Mouse (Mus musculus) liver, embryonic 11.5 days (tissue): ENCODE measurements around the gene Atrn. TPM values are rescaled to one million over a fixed set of nuclear protein-coding genes. Genes with fewer than 3 reads are reported as not detected.
A peak's percentile ranks its signal among the peaks of the same experiment; 100 is the strongest.

ENCODE experiments used
- ATAC-seq: fragments of 200-750 bp; cut with Nextera tagmentation; replicated peaks from 2 replicates; pipeline ENCODE4 v1.8.0; 2017; ENCODE audit warnings: moderate number of reproducible peaks, mild to moderate bottlenecking, moderate TSS enrichment, moderate library complexity; ENCODE audit not compliant: low FRiP score
- DNase-seq: peaks from one replicate; pipeline ENCODE4 v3.0.0-alpha.2; 2017; ENCODE audit warnings: low spot score
- H3K27ac ChIP-seq: fragments of 300-500 bp; sonication (generic); 2 replicates; pipeline ENCODE4 v1.5.1; 2014; ENCODE audit warnings: mild to moderate bottlenecking, low read depth, low read length, control low read depth
- H3K27me3 ChIP-seq: fragments of 300-500 bp; sonication (generic); replicated peaks from 2 replicates; pipeline ENCODE4 v1.6.1; 2014; ENCODE audit warnings: low read length, mixed read lengths; ENCODE audit not compliant: control insufficient read depth, insufficient read depth
- H3K36me3 ChIP-seq: fragments of 300-500 bp; sonication (generic); 2 replicates; pipeline ENCODE4 v1.6.1; 2014; ENCODE audit warnings: mild to moderate bottlenecking, low read length, moderate library complexity, mixed read lengths; ENCODE audit not compliant: control insufficient read depth, insufficient read depth
- H3K4me1 ChIP-seq: fragments of 300-500 bp; sonication (generic); replicated peaks from 2 replicates; pipeline ENCODE4 v1.6.1; 2014; ENCODE audit warnings: low read length, mixed read lengths; ENCODE audit not compliant: control insufficient read depth, insufficient read depth
- H3K4me2 ChIP-seq: fragments of 300-500 bp; sonication (generic); 2 replicates; pipeline ENCODE4 v1.6.1; 2014; ENCODE audit warnings: mild to moderate bottlenecking, control low read depth, moderate library complexity
- H3K4me3 ChIP-seq: fragments of 300-500 bp; sonication (generic); 2 replicates; pipeline ENCODE4 v1.5.1; 2014; ENCODE audit warnings: low read depth, low read length, control low read depth
- H3K9ac ChIP-seq: fragments of 300-500 bp; sonication (generic); 2 replicates; pipeline ENCODE4 v1.6.1; 2014; ENCODE audit warnings: low read depth, low read length, control low read depth
- H3K9me3 ChIP-seq: fragments of 300-500 bp; sonication (generic); 2 replicates; pipeline ENCODE4 v1.6.1; 2016; ENCODE audit warnings: low read length, inconsistent platforms, mixed read lengths; ENCODE audit not compliant: control insufficient read depth
- WGBS: fragments of 180-500 bp; shearing (Covaris S2); extraction: QIAGEN DNeasy Blood & Tissue Kit; methylation state at CpG from one replicate; pipeline ENCODE4 v1.1.7; 2014; 5-methylcytosine and 5-hydroxymethylcytosine counted together
- microRNA-seq: library from miRNA; unstranded; fragments of <30 nt; microRNA quantifications from one replicate; pipeline ENCODE4, GENCODE M21; 2017; ENCODE audit warnings: borderline number of aligned reads
- polyA plus RNA-seq: library from polyadenylated mRNA; unstranded; fragments of >200 nt; fragmentation: Nextera tagmentation; extraction: Ambion mirVana; gene quantifications from 2 replicates; pipeline ENCODE4 v1.2.1, GENCODE M21; 2014

Atrn gene
- polyA plus RNA-seq, 1 experiment from 2014 or later = 7.0 TPM

DNA sequence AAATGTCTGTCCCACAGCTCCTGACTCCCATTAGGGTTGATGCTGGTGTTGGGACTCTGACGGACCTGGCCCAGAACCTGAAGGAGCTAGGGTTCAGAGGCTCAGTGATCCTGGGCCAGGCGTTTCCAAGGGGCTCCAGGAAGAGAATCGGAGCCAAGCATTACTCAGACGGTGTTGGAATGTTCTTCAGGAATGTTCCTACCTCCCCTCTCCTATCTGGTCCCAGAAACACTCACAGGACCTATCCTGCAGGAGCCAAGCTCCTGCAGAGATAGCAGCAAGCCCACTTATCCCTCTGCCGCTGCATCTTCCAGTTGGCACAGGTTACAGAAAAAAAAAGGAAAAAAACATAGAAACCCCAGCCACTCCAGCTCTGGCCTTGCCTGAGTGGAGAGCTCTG is 155.3 kb downstream of the Atrn start:
- Histone ChIP-seq H3K27ac (no peak overlapping the region), H3K9ac (no peak overlapping the region), H3K4me3 (no peak overlapping the region), H3K36me3 (no peaks in the 10 kb centered on the region), H3K4me1 (peaks cover 5% of the 10 kb centered on the region; the same call in 1 of the 2 replicates), H3K9me3 (no peaks in the 10 kb centered on the region), H3K27me3 (peaks cover 53% of the 10 kb centered on the region), H3K4me2 (no peak overlapping the region)
- 48% methylated on average over 5 of the region's 5 CpGs for WGBS
- no peak for ATAC-seq
- DNase-seq = no peak

DNA sequence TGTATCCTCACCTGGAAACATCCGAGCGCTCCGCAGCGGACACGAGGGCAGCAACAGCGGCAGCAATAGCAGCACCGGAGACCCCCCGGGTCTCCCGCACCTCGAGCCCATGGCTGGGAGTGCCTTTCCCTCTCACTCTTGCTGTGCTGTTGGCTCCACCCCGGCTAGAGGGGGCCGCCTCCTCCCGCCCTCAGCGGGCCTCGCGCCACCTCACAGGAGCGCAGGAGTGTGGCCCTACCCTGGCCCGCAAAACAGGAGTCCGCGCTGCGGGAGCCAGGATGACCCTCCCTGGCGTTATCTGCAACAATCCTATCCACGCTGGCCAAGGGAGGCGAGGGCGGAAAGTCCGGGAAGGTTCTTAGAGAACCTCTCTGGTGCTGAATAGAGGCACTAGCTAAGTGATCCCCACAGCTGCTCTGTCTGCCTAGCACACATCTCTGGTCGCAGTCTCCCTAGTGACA is 157.1 kb downstream of the Atrn start, which contains the start of gene Adam33:
Adam33 (minus strand) TSS at position 411 of the 461 bp plus-strand sequence.
- H3K4me1 ChIP-seq = peaks cover 5% of the 10 kb centered on the region; the same call in 1 of the 2 replicates
- 6% methylated on average over 24 of the region's 27 CpGs for WGBS
- no peaks in the 10 kb centered on the region for H3K36me3 ChIP-seq
- H3K9me3 ChIP-seq = no peaks in the 10 kb centered on the region
- H3K27me3 ChIP-seq = peaks cover 53% of the 10 kb centered on the region
- H3K9ac ChIP-seq = no peak within 1 kb of the TSS
- DNase-seq (no peak), ATAC-seq (no peak)
- H3K27ac ChIP-seq = no peak within 1 kb of the TSS
- peak within 1 kb of the TSS; percentile 60 for H3K4me2 ChIP-seq
- peak within 1 kb of the TSS; percentile 26 for H3K4me3 ChIP-seq

DNA sequence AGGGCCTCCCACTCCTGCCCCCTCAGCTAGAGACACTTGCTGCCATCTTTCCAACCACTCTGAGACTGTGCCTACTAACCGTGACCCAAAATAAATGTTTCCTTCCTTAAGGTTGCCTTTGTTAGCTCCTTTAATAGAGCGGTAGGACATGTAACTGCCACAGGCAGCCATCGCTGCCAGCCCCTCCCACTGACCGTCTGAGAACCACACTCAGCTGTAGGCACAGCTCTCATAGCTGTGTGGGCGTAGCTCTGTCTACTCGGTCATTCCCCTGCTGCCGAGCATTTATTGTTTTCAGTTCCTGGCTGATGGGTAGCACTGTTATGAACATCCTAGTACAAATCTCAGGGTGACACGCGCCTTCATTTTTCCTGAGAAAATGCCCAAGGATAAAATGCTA is 160.0 kb downstream of the Atrn start:
- no peaks in the 10 kb centered on the region for H3K9me3 ChIP-seq
- 67% methylated on average over 9 of the region's 9 CpGs for WGBS

DNA sequence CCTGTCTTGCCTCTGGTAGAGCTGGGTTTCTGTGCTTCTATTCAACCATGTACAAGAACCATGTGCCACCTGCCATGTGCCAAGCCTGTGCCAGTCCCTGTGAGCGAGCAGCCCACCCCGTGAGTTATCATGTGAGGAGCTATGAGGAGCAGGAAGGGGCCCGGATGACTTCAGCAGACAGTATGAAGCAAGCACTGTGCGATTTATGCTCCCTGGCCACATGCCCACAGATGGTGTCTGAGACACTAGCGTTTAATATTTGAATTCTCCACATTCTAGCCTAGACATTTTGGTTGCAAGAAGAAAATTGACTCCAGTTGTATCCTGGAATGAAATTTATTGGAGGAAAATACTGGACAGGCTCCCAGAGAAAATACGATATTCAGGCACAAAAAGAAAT is 161.2 kb downstream of the Atrn start:
- peaks cover 41% of the 10 kb centered on the region for H3K27me3 ChIP-seq
- DNase-seq (no peak), ATAC-seq (no peak)
- no peak overlapping the region for H3K4me2 ChIP-seq
- H3K4me3 ChIP-seq = no peak overlapping the region
- no peak overlapping the region for H3K27ac ChIP-seq
- 65% methylated on average over 6 of the region's 6 CpGs for WGBS
- H3K9ac ChIP-seq = no peak overlapping the region
- H3K36me3 ChIP-seq = no peaks in the 10 kb centered on the region
- H3K4me1 ChIP-seq = peaks cover 5% of the 10 kb centered on the region; the same call in 1 of the 2 replicates
- no peaks in the 10 kb centered on the region for H3K9me3 ChIP-seq

More for the DNA sequence above, 160.0 kb downstream of the Atrn start:
- no peak for DNase-seq
- no peak for ATAC-seq
- Histone ChIP-seq H3K36me3 (no peaks in the 10 kb centered on the region), H3K4me1 (peaks cover 5% of the 10 kb centered on the region; the same call in 1 of the 2 replicates), H3K4me3 (no peak overlapping the region), H3K9ac (no peak overlapping the region), H3K27ac (no peak overlapping the region), H3K4me2 (no peak overlapping the region), H3K27me3 (peaks cover 50% of the 10 kb centered on the region)

DNA sequence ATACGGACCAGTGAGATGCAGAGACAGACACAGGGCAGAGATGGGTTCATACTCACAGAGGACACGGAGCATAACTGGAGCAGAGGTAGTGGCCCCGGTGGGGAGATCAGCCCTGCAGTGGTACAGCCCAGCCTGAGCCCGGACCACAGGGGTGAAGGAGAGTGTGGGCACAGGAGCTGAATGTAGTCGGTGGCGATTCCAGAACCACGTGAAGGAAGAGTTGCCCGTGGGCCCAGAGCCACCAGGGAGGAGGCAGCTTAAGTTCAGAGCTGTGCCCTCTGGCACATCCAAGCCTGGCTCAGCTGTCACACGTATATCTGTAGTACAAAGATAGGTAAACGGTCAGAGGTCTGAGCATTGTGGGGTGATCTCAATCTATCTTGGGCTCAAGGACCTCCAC is 166.2 kb downstream of the Atrn start:
- Histone ChIP-seq H3K27me3 (peaks cover 6% of the 10 kb centered on the region), H3K9ac (no peak overlapping the region), H3K27ac (no peak overlapping the region), H3K4me3 (no peak overlapping the region), H3K9me3 (no peaks in the 10 kb centered on the region), H3K36me3 (no peaks in the 10 kb centered on the region), H3K4me1 (no peaks in the 10 kb centered on the region), H3K4me2 (no peak overlapping the region)
- ATAC-seq = no peak
- DNase-seq = no peak
- WGBS = 83% methylated on average over 10 of the region's 10 CpGs

Small RNA genes lying within 50 kb of the gene (microRNA-seq; reads per million reads assigned to microRNA genes)
- not detected for gene Mir6973b

Other genes starting within 250 kb of the Atrn start
- 61.2 and 62.9 TPM in 2 replicates for gene Ddrgk1, start 241.8 kb upstream of the Atrn start, polyA plus RNA-seq
- gene Itpa, start 238.9 kb upstream of the Atrn start, polyA plus RNA-seq = 105 and 106 TPM in 2 replicates
- gene Slc4a11, start 209.0 kb upstream of the Atrn start, polyA plus RNA-seq = 0.30 and 0.45 TPM in 2 replicates
- 15.4 and 20.6 TPM in 2 replicates for gene 4930402H24Rik, start 89 bp upstream of the Atrn start, polyA plus RNA-seq
- 2.9 and 3.5 TPM in 2 replicates for gene Gfra4, start 136.6 kb downstream of the Atrn start, polyA plus RNA-seq
- gene Adam33, start 157.3 kb downstream of the Atrn start, polyA plus RNA-seq = 0.31 and 0.95 TPM in 2 replicates
- 0.73 and 0.78 TPM in 2 replicates for gene Siglec1, start 180.3 kb downstream of the Atrn start, polyA plus RNA-seq
- gene Hspa12b, start 220.8 kb downstream of the Atrn start, polyA plus RNA-seq = 5.5 TPM in 2 replicates
- gene Gm11037, start 227.0 kb downstream of the Atrn start, polyA plus RNA-seq = not detected in 2 replicates